Mouse (Mus musculus) embryo, embryonic 10 days (tissue): ENCODE measurements at regions not wholly inside any gene's neighbourhood (a gene's known extent, or its start where the extent isn't known, plus 50 kb on each side); places are given as distances from the start of the nearest gene placed in this dataset.

ENCODE experiments used
- DNase-seq: peaks from one replicate; pipeline ENCODE4 v3.0.0-alpha.2; 2015; ENCODE audit warnings: low spot score

GRCm38 (mm10) chr12:44674541-44674940 is 345.9 kb downstream of the Nrcam start:
- peak; percentile 36 for DNase-seq

- DNase-seq, result peak; percentile 48
Measured at GRCm38 (mm10) chr12:44675003-44675402, 346.3 kb downstream of the Nrcam start.
